Mouse (Mus musculus) limb, embryonic 10.5 days (tissue): Measurements from ENCODE around the gene Cxcl15. TPM values are rescaled to one million over a fixed set of nuclear protein-coding genes. Genes with fewer than 3 reads are reported as not detected.
"Not testable (repeated sequence)": the region's sequence is repeated elsewhere in the genome, so short reads cannot be mapped to it uniquely, and the experiment has no call there.

ENCODE experiments used
- DNase-seq: peaks from one replicate; pipeline ENCODE4 v3.0.0-alpha.2; 2017; ENCODE audit warnings: low spot score
- H3K27ac ChIP-seq: fragments of 300-500 bp; sonication (generic); 2 replicates; pipeline ENCODE4 v1.5.1; 2016; ENCODE audit warnings: mild to moderate bottlenecking
- H3K27me3 ChIP-seq: fragments of 300-500 bp; sonication (generic); 2 replicates; pipeline ENCODE4 v1.6.1; 2016; ENCODE audit warnings: low read depth, mild to moderate bottlenecking; ENCODE audit not compliant: poor library complexity, severe bottlenecking
- H3K36me3 ChIP-seq: fragments of 300-500 bp; sonication (generic); 2 replicates; pipeline ENCODE4 v1.6.1; 2016; ENCODE audit warnings: mild to moderate bottlenecking, moderate library complexity
- H3K4me1 ChIP-seq: fragments of 300-500 bp; sonication (generic); 2 replicates; pipeline ENCODE4 v1.6.1; 2016
- H3K4me3 ChIP-seq: fragments of 300-500 bp; sonication (generic); 2 replicates; pipeline ENCODE4 v1.5.1; 2016; ENCODE audit warnings: mild to moderate bottlenecking, moderate library complexity
- H3K9me3 ChIP-seq: fragments of 300-500 bp; sonication (generic); replicated peaks from 2 replicates; pipeline ENCODE4 v1.6.1; 2016; ENCODE audit warnings: mild to moderate bottlenecking
- WGBS: fragments of 180-500 bp; shearing (Covaris S2); methylation state at CpG from one replicate; pipeline ENCODE4 v1.1.7; 2016; 5-methylcytosine and 5-hydroxymethylcytosine counted together
- polyA plus RNA-seq: library from polyadenylated mRNA; unstranded; fragments of >200 nt; fragmentation: Nextera tagmentation; extraction: Ambion mirVana; gene quantifications from 2 replicates; pipeline ENCODE4 v1.2.1, GENCODE M21; 2016

The Cxcl15 gene
- polyA plus RNA-seq, 1 experiment from 2014 or later, result not detected

DNA sequence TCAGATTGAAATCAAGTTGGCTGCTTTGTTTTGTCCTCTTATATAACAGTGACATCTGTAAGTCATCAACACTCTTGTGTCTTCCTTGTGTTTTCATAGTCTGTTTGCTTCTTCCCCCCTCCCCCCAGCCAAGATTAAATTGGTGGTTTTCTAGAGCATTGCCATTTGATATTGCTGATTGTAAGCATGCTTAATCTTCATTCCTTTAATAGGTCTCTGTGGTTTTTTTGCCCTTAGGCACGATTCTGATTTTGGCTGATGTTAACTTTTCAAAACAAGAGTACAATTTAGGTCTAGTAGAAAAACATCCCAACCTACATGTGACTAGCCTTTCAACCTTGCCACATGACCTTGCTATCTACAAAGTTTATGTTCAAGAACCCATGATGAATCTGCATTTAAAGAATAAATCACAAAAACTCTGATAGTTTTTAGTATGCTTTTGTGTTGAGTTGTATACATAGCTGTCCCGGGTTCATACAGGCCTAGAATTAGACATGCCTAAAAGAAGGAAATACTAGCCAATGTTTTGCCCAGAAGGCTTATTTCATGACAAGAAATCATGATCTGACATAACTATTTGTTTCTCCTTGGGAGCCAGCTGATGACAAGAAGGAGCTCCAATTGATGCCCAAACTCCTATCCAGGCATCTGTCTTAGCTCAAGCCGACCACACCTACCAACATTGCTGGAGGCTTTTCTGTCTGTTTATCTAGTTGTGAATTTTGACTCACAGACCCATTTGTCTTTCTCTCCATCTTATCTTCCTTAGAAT, 13.0 kb downstream of the Cxcl15 start:
- H3K27ac ChIP-seq, result no peak overlapping the region
- H3K9me3 ChIP-seq, result no peaks in the 10 kb centered on the region
- no peaks in the 10 kb centered on the region for H3K27me3 ChIP-seq
- no peaks in the 10 kb centered on the region for H3K4me1 ChIP-seq
- no peak overlapping the region for H3K4me3 ChIP-seq
- no peak for DNase-seq
- 86% methylated on average over 3 of the region's 3 CpGs for WGBS
- no peaks in the 10 kb centered on the region for H3K36me3 ChIP-seq

DNA sequence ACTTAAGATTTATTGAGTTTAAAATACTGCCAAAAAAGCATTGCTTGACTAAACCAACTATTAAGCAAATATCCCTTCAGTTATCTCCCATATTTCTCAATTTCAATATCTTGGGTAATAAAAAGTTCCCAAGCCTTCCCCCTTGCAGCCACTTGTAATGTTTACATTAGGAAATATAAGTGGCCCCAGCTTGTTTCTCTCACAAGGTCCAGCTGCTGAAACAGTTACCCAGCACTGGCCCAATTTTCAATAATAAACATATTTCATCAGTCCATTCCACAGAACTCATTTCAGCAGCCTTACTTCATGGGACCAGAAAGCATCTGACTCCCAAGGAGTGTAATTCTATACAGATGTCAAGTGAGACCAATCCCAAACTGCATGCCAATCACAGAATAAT, 25.4 kb downstream of the Cxcl15 start:
- no peak for DNase-seq
- no peak overlapping the region for H3K27ac ChIP-seq
- no peaks in the 10 kb centered on the region for H3K27me3 ChIP-seq
- H3K9me3 ChIP-seq, result no peaks in the 10 kb centered on the region
- H3K4me1 ChIP-seq, result no peaks in the 10 kb centered on the region
- H3K4me3 ChIP-seq, result no peak overlapping the region
- no peaks in the 10 kb centered on the region for H3K36me3 ChIP-seq

DNA sequence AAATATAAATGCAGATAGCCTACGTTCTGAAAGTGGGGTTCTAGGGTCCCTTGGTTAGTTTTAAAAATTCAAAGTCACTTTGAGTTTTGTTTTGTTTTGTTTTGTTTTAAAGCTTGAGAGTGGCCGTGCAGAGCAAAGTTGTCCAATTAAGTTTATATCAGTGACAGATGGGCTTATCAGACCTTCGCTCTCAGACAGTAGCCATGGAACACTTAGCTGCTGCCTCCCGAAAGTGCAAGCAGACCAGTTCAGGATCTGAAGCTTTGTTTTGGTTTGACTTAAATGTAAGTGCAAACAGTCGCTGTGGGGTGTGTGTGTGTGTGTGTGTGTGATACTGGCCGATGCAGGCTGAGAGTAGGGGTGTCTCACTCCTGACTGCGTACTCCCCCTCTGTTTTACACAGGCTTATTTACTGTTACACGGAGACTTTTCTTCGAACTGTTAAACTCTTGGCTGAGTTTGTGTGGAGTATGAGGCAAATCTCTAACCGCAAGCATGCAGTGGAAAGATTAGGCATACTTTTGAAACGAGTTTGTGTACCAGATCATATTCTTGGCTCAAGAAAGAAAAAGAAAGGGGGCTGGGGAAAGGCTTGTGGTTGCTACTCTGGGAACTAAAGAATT, 37.9 kb downstream of the Cxcl15 start:
- DNase-seq, result no peak
- Histone ChIP-seq H3K36me3 (no peaks in the 10 kb centered on the region), H3K4me1 (no peaks in the 10 kb centered on the region), H3K4me3 (no peak overlapping the region), H3K9me3 (no peaks in the 10 kb centered on the region), H3K27ac (no peak overlapping the region), H3K27me3 (no peaks in the 10 kb centered on the region)
- 84% methylated on average over 11 of the region's 11 CpGs for WGBS

DNA sequence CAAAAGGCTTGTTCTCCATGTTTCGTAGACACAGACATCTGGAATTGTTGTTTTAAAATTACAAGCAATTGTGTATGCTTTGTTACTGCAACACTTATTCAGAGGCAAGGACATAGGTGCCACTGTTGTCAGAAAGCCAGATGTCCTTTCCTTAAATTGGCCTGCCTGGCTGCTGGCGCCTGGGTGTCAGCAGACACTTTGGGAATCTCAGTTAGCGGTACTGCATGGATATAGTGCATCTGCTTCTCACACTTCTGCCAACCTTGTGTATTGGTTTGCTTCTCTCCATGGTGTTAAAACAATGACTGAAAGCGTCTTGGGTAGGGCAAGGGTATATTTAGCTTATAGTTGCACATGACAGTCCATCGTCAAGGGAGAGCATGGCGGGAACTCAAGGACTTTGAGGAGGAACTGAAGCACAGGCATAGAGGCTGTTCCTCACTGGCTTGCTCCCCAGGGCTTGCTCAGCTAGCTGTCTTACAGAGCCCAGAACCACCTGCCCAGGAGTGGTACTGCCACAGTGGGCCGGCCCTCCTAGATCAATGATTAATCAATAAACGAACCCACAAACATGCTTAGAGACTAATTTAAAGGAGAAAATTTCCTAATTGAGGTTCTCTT, 38.5 kb downstream of the Cxcl15 start:
- H3K36me3 ChIP-seq, result no peaks in the 10 kb centered on the region
- no peaks in the 10 kb centered on the region for H3K27me3 ChIP-seq
- H3K27ac ChIP-seq, result no peak overlapping the region
- 91% methylated on average over 8 of the region's 8 CpGs for WGBS
- H3K4me1 ChIP-seq, result no peaks in the 10 kb centered on the region
- no peak overlapping the region for H3K4me3 ChIP-seq
- no peaks in the 10 kb centered on the region for H3K9me3 ChIP-seq
- no peak for DNase-seq

DNA sequence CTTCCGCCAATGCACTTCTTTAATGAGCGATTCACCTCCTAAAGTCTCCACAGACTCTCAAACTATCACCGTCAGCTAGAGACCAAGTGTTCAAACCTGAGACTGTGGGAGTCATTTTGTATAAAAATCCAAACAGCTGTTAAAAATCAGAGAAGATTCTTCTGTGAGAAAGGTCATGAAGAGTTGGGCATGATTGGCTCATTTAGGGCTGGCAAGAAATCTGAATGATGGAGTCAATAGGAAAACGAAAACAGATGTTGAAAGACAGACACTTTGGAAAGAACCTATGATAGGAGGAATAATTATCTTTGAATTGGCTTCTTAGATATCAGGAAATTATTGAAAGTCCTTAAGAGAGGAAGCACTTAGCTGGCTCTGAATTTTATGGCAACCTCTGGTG, 40.1 kb downstream of the Cxcl15 start:
- H3K27ac ChIP-seq, result no peak overlapping the region
- no peaks in the 10 kb centered on the region for H3K4me1 ChIP-seq
- no peak overlapping the region for H3K4me3 ChIP-seq
- DNase-seq, result no peak
- no peaks in the 10 kb centered on the region for H3K36me3 ChIP-seq
- 91% methylated on average over 4 of the region's 4 CpGs for WGBS
- no peaks in the 10 kb centered on the region for H3K27me3 ChIP-seq
- no peaks in the 10 kb centered on the region for H3K9me3 ChIP-seq

DNA sequence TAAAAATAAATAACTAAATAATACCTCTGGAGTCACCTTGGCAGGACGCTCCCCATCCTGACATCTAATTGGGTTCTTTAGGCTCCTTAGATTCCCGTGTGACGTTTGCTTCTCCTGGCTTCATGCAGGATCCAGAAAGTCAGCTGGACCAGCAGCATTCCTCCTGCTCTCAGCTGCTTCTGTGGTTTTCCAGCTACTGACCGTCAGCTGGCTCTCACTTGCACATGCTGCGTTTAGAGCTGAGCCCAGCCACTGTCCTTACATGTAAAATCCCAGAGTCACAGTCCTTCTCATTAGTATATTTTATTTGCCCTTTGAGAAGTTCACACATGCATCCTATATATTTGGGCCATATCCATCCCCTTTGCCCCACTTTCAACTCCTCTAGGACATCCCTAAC, 44.2 kb downstream of the Cxcl15 start:
- H3K9me3 ChIP-seq, result no peaks in the 10 kb centered on the region
- no peak overlapping the region for H3K4me3 ChIP-seq
- H3K36me3 ChIP-seq, result no peaks in the 10 kb centered on the region
- H3K27me3 ChIP-seq, result no peaks in the 10 kb centered on the region
- 83% methylated on average over 5 of the region's 5 CpGs for WGBS
- no peak overlapping the region for H3K27ac ChIP-seq
- DNase-seq, result no peak
- no peaks in the 10 kb centered on the region for H3K4me1 ChIP-seq

DNA sequence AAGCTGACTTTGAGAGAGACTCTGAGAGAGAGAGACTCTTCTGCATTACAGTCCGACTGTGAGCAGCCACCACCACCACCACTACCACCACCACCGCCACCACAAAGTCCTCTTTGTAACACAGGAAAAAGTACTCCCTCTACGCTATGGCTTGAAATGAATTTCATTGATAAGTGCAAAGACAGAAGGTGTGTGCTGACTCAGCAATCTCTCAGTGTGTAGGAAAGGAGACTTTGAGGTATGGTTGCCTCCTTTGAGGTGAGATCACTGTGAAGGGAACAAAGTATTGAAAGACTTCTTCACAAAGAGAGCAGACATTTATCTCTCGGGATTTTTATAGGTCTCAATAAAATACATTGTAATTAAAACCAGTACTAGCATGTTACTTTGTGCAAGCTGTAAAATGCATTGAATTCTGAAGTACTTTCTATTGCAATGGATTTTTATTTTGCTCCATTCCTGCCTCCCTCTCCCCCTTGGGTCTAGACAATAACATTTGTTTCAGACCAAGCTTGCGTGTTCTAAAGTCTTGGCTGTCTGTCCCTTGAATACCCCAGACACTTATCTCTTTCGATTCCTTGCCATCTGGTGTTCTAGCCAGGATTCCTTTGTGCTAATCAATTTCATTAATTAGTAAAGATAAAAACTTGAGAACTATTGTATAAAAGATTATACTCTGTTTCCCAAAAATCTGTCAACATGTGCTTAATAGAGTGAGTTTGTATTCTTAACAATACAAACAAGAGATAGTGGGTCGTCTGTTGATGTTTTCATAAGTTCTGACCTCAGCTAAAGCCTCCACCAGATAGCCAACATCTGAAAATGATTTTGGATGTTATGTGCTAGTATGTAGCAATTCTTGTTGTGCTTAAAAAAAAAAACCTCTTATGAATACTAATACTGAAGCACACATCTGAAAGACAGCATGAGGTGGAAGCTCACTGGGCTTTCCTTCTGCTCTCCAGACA, 46.9 kb downstream of the Cxcl15 start:
- Histone ChIP-seq H3K27ac (no peak overlapping the region), H3K9me3 (no peaks in the 10 kb centered on the region), H3K36me3 (no peaks in the 10 kb centered on the region), H3K4me3 (no peak overlapping the region), H3K4me1 (no peaks in the 10 kb centered on the region), H3K27me3 (no peaks in the 10 kb centered on the region)
- WGBS, result 90% methylated on average over 7 of the region's 7 CpGs
- DNase-seq, result no peak

DNA sequence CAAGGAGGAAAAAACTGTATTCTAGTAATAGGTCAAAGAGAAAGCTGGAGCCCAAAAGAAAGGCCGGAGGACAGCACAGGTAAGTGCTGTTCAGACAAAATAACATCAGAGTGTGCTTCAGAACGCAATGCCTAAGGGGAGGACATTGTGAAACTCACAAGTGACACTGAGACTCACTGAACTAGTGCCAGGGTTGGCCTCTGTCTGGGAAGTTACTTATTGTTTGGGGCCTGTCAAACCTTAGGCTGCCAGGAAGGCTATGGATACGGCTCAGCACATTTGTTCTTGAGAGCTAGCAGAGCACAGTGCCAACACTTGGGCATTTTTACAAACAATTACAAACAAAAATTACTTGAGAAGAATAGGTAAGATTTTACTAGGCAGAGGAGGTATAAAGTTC, 49.6 kb downstream of the Cxcl15 start:
- Histone ChIP-seq H3K4me1 (no peaks in the 10 kb centered on the region), H3K9me3 (no peaks in the 10 kb centered on the region), H3K27me3 (no peaks in the 10 kb centered on the region), H3K27ac (no peak overlapping the region), H3K36me3 (no peaks in the 10 kb centered on the region), H3K4me3 (no peak overlapping the region)
- 88% methylated on average over 3 of the region's 3 CpGs for WGBS
- no peak for DNase-seq

DNA sequence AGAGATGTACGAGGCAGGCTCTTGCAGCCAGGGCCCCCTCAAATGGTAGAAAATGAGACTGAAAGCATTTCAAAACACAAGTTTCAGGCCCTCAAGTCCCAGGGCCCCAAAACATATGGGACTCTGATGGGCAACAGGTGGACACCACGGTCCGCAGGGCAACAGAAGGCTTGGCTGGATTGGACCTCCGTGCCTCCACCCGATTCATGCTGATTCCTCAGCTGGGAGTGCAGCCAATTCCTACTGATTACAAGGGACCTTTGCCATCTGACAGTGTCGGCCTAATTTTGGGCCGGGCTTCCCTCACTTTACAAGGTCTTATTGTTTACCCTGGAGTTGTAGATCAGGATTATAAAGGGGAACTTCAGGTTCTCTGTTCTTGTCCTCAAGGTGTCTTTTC, 55.8 kb downstream of the Cxcl15 start:
- H3K9me3 ChIP-seq, result not testable (repeated sequence)
- WGBS, result 94% methylated on average over 7 of the region's 7 CpGs

DNA sequence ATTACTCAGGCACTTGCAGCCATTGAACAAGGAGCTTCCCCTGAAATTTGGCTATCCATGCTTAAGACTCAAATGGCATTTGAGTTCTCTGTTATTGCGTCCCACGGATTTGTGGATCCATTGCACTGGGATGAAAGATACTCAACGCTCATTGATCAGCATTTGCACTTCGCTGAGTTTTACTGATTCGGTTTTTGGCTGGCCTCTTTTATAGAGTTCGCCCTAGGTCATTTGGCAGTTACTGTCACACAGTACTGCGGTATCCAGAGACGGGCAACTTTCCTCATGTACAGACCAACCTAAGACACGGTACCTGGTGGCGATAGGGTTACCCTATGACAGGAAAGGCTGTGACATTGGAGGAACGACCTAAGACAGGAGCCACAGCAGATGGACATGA, 57.1 kb downstream of the Cxcl15 start:
- DNase-seq, H3K4me3 ChIP-seq, H3K4me1 ChIP-seq, H3K27me3 ChIP-seq, H3K36me3 ChIP-seq, H3K27ac ChIP-seq, H3K9me3 ChIP-seq: not testable (repeated sequence)
- 95% methylated on average over 11 of the region's 11 CpGs for WGBS

More for the DNA sequence above, 55.8 kb downstream of the Cxcl15 start:
- not testable (repeated sequence) for H3K4me3 ChIP-seq, H3K36me3 ChIP-seq, DNase-seq, H3K4me1 ChIP-seq, H3K27me3 ChIP-seq, H3K27ac ChIP-seq
